Mouse (Mus musculus) hindbrain, embryonic 10.5 days (tissue): Measurements from ENCODE around the gene Cryba2. TPM values are rescaled to one million over a fixed set of nuclear protein-coding genes. Genes with fewer than 3 reads are reported as not detected.

ENCODE experiments used
- DNase-seq: peaks from one replicate; pipeline ENCODE4 v3.0.0-alpha.2; 2017; ENCODE audit warnings: low spot score
- H3K27ac ChIP-seq: fragments of 300-500 bp; sonication (generic); 2 replicates; pipeline ENCODE4 v1.5.1; 2016; ENCODE audit warnings: mild to moderate bottlenecking, moderate library complexity
- H3K27me3 ChIP-seq: fragments of 300-500 bp; sonication (generic); 2 replicates; pipeline ENCODE4 v1.6.1; 2016; ENCODE audit warnings: mild to moderate bottlenecking; ENCODE audit not compliant: poor library complexity, insufficient read depth, severe bottlenecking
- H3K36me3 ChIP-seq: fragments of 300-500 bp; sonication (generic); 2 replicates; pipeline ENCODE4 v1.6.1; 2016; ENCODE audit warnings: mild to moderate bottlenecking, moderate library complexity
- H3K4me1 ChIP-seq: fragments of 300-500 bp; sonication (generic); replicated peaks from 2 replicates; pipeline ENCODE4 v1.6.1; 2016; ENCODE audit warnings: mild to moderate bottlenecking
- H3K4me3 ChIP-seq: fragments of 300-500 bp; sonication (generic); 2 replicates; pipeline ENCODE4 v1.5.1; 2016; ENCODE audit warnings: mild to moderate bottlenecking, moderate library complexity
- H3K9me3 ChIP-seq: fragments of 300-500 bp; sonication (generic); 2 replicates; pipeline ENCODE4 v1.6.1; 2016; ENCODE audit warnings: mild to moderate bottlenecking, moderate library complexity
- WGBS: fragments of 180-500 bp; shearing (Covaris S2); methylation state at CpG from one replicate; pipeline ENCODE4 v1.1.7; 2016; 5-methylcytosine and 5-hydroxymethylcytosine counted together
- polyA plus RNA-seq: library from polyadenylated mRNA; unstranded; fragments of >200 nt; fragmentation: Nextera tagmentation; extraction: Ambion mirVana; gene quantifications from 2 replicates; pipeline ENCODE4 v1.2.1, GENCODE M21; 2016

The Cryba2 gene
- polyA plus RNA-seq, 1 experiment from 2014 or later, result not detected

GRCm38 (mm10) chr1:74877199-74877598, 15.7 kb downstream of the Cryba2 start:
- no peak for DNase-seq
- 56% methylated on average over 3 of the region's 3 CpGs for whole genome bisulfite sequencing
- H3K9me3 ChIP-seq, result no peaks in the 10 kb centered on the region
- H3K4me3 ChIP-seq, result no peak overlapping the region
- no peaks in the 10 kb centered on the region for H3K36me3 ChIP-seq
- H3K27ac ChIP-seq, result no peak overlapping the region
- H3K4me1 ChIP-seq, result peaks cover 12% of the 10 kb centered on the region
- H3K27me3 ChIP-seq, result peaks cover 69% of the 10 kb centered on the region

GRCm38 (mm10) chr1:74872218-74872617, 20.7 kb downstream of the Cryba2 start:
- Histone ChIP-seq H3K4me3 (no peak overlapping the region), H3K27me3 (peaks cover 21% of the 10 kb centered on the region; the same call in 1 of the 2 replicates), H3K27ac (no peak overlapping the region), H3K36me3 (no peaks in the 10 kb centered on the region), H3K9me3 (no peaks in the 10 kb centered on the region), H3K4me1 (no peaks in the 10 kb centered on the region)
- DNase-seq, result no peak
- 70% methylated on average over 2 of the region's 2 CpGs for WGBS

- Histone ChIP-seq H3K27ac (no peak overlapping the region), H3K36me3 (no peaks in the 10 kb centered on the region), H3K4me3 (no peak overlapping the region), H3K4me1 (peaks cover 32% of the 10 kb centered on the region), H3K9me3 (no peaks in the 10 kb centered on the region), H3K27me3 (peaks cover 40% of the 10 kb centered on the region)
- no peak for DNase-seq
Measured at GRCm38 (mm10) chr1:74861783-74862182, 31.2 kb downstream of the Cryba2 start.

GRCm38 (mm10) chr1:74859223-74859984, 33.5 kb downstream of the Cryba2 start:
- WGBS, result 35% methylated on average over 6 of the region's 6 CpGs
- peaks cover 62% of the 10 kb centered on the region for H3K27me3 ChIP-seq
- H3K4me1 ChIP-seq, result peaks cover 56% of the 10 kb centered on the region
- no peaks in the 10 kb centered on the region for H3K36me3 ChIP-seq
- peak; percentile 6 for DNase-seq
- H3K27ac ChIP-seq, result no peak overlapping the region
- H3K9me3 ChIP-seq, result no peaks in the 10 kb centered on the region
- peak overlapping the region; percentile 82; the same call in 1 of the 2 replicates for H3K4me3 ChIP-seq

GRCm38 (mm10) chr1:74858805-74859204, 34.1 kb downstream of the Cryba2 start:
- Histone ChIP-seq H3K9me3 (no peaks in the 10 kb centered on the region), H3K4me3 (peak overlapping the region; percentile 82), H3K27me3 (peaks cover 68% of the 10 kb centered on the region), H3K27ac (no peak overlapping the region), H3K4me1 (peaks cover 62% of the 10 kb centered on the region), H3K36me3 (no peaks in the 10 kb centered on the region)
- DNase-seq, result no peak
- 7% methylated on average over 16 of the region's 16 CpGs for WGBS

GRCm38 (mm10) chr1:74858171-74858719, 34.7 kb downstream of the Cryba2 start:
- H3K27ac ChIP-seq, result peak overlapping the region; percentile 59

GRCm38 (mm10) chr1:74857677-74858076, 35.3 kb downstream of the Cryba2 start:
- H3K4me1 ChIP-seq, result peaks cover 73% of the 10 kb centered on the region
- H3K9me3 ChIP-seq, result no peaks in the 10 kb centered on the region
- no peaks in the 10 kb centered on the region for H3K36me3 ChIP-seq
- 6% methylated on average over 4 of the region's 4 CpGs for WGBS
- peak overlapping the region; percentile 59 for H3K27ac ChIP-seq
- peak overlapping the region; percentile 82 for H3K4me3 ChIP-seq
- H3K27me3 ChIP-seq, result peaks cover 79% of the 10 kb centered on the region
- DNase-seq, result no peak

More at GRCm38 (mm10) chr1:74858171-74858719, 34.7 kb downstream of the Cryba2 start:
- H3K9me3 ChIP-seq, result no peaks in the 10 kb centered on the region
- no peaks in the 10 kb centered on the region for H3K36me3 ChIP-seq
- H3K4me1 ChIP-seq, result peaks cover 67% of the 10 kb centered on the region
- peaks cover 73% of the 10 kb centered on the region for H3K27me3 ChIP-seq
- under 1% methylated on average over 29 of the region's 29 CpGs for WGBS
- H3K4me3 ChIP-seq, result peak overlapping the region; percentile 82
- peak; percentile 86 for DNase-seq

GRCm38 (mm10) chr1:74857201-74857600, 35.7 kb downstream of the Cryba2 start:
- Histone ChIP-seq H3K27me3 (peaks cover 84% of the 10 kb centered on the region), H3K9me3 (no peaks in the 10 kb centered on the region), H3K27ac (peak overlapping the region; percentile 94; the same call in 1 of the 2 replicates), H3K4me1 (peaks cover 77% of the 10 kb centered on the region), H3K4me3 (peak overlapping the region; percentile 82), H3K36me3 (no peaks in the 10 kb centered on the region)
- DNase-seq, result peak; percentile 17
- 2% methylated on average over 20 of the region's 20 CpGs for WGBS

- Histone ChIP-seq H3K27me3 (peaks cover 88% of the 10 kb centered on the region), H3K4me3 (peak overlapping the region; percentile 82), H3K27ac (peak overlapping the region; percentile 94), H3K36me3 (no peaks in the 10 kb centered on the region), H3K4me1 (peaks cover 82% of the 10 kb centered on the region), H3K9me3 (no peaks in the 10 kb centered on the region)
- WGBS, result under 1% methylated on average over 7 of the region's 7 CpGs
- peak; percentile 13 for DNase-seq
Measured at GRCm38 (mm10) chr1:74856791-74857190, 36.2 kb downstream of the Cryba2 start.

GRCm38 (mm10) chr1:74856439-74856720, 36.6 kb downstream of the Cryba2 start:
- H3K27me3 ChIP-seq, result peaks cover 92% of the 10 kb centered on the region

GRCm38 (mm10) chr1:74855651-74856438, 37.1 kb downstream of the Cryba2 start:
- peak overlapping the region; percentile 94 for H3K27ac ChIP-seq
- WGBS, result under 1% methylated on average over 74 of the region's 74 CpGs
- H3K9me3 ChIP-seq, result no peaks in the 10 kb centered on the region
- H3K4me3 ChIP-seq, result peak overlapping the region; percentile 82
- H3K36me3 ChIP-seq, result no peaks in the 10 kb centered on the region
- H3K27me3 ChIP-seq, result peaks cover 97% of the 10 kb centered on the region
- peaks cover 91% of the 10 kb centered on the region for H3K4me1 ChIP-seq
- DNase-seq, result peak; percentile 57

More at GRCm38 (mm10) chr1:74856439-74856720, 36.6 kb downstream of the Cryba2 start:
- Histone ChIP-seq H3K9me3 (no peaks in the 10 kb centered on the region), H3K27ac (peak overlapping the region; percentile 94), H3K36me3 (no peaks in the 10 kb centered on the region), H3K4me1 (peaks cover 86% of the 10 kb centered on the region), H3K4me3 (peak overlapping the region; percentile 82)
- WGBS, result 3% methylated on average over 11 of the region's 11 CpGs
- no peak for DNase-seq

- H3K36me3 ChIP-seq, result no peaks in the 10 kb centered on the region
- H3K27ac ChIP-seq, result peak overlapping the region; percentile 94
- H3K4me1 ChIP-seq, result peaks cover 98% of the 10 kb centered on the region
- H3K4me3 ChIP-seq, result peak overlapping the region; percentile 82
- WGBS, result under 1% methylated on average over 48 of the region's 48 CpGs
- H3K9me3 ChIP-seq, result no peaks in the 10 kb centered on the region
- peaks cover 98% of the 10 kb centered on the region for H3K27me3 ChIP-seq
- DNase-seq, result no peak
Measured at GRCm38 (mm10) chr1:74855156-74855555, 37.8 kb downstream of the Cryba2 start.
